Mouse (Mus musculus): ENCODE measurements around the gene Fxyd7.

Gene Fxyd7

DNA sequence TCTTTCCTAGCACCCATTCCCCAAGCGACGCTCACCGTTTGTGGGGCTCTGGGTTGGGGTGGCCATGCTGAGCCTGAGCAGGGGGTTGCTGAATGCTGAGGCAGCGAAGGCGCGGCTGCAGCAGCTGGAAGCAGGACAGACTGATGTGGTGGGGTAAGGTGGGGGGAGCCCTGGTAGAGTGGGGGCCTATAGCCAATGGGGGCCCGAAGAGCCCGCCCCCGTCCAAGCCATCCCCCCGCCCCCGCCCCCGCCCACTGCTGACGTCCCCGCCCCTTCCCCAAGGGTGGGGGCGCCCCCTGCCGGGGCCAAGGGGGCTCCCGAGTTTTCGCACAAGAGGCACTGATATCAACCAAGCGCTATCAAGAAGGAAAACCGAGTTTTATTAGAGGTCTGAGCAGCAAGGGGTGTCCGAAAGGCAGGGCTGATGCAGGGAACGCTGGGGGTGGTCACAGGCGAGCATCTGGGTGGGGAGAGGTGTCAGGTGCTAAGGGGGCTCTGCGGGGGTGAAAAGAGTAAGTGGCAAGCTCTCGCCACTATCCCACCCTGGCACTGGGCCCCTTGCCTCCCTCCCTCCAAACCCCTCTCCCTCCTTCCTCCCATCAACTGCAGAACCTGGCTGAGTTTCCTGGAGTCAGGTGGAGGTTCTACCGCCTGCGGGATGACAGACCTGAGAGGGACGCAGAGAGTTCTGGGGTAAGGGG lies at the start of gene Fxyd7:
Gene Fxyd7, minus strand, starts transcription at position 147 of the 701 bp plus-strand sequence.
- no peak for DNase-seq (ENCODE audit: low spot score)

- no peak for DNase-seq (ENCODE audit: low spot score)
Measured at GRCm38 (mm10) chr7:31100786-31101185, 49.5 kb upstream of the Fxyd7 start.

DNA sequence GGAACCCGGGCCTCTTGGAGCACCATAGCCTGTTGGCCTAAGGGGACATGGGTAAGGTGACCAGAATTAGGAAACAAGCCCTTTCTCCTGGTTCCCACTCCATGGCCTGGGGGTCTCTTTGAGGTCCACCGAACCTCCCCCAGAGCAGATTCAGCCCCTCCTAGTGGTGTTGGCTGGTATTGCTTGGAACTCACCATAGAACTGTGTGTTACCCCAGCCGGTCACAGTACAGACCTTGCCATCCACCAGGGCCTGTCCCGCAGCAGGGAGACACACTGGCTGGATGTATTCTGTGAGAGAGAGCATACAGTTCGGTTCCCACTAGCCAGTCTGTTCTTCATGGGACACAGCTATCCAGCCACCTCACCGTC lies 48.3 kb upstream of the Fxyd7 start:
- no peak for DNase-seq (ENCODE audit: low spot score)

GRCm38 (mm10) chr7:31098697-31099611 lies 47.7 kb upstream of the Fxyd7 start:
- DNase-seq (ENCODE audit: low spot score), result no peak

- DNase-seq (ENCODE audit: low spot score), result peak; percentile 65
Measured at GRCm38 (mm10) chr7:31097583-31098248, 46.4 kb upstream of the Fxyd7 start.

DNA sequence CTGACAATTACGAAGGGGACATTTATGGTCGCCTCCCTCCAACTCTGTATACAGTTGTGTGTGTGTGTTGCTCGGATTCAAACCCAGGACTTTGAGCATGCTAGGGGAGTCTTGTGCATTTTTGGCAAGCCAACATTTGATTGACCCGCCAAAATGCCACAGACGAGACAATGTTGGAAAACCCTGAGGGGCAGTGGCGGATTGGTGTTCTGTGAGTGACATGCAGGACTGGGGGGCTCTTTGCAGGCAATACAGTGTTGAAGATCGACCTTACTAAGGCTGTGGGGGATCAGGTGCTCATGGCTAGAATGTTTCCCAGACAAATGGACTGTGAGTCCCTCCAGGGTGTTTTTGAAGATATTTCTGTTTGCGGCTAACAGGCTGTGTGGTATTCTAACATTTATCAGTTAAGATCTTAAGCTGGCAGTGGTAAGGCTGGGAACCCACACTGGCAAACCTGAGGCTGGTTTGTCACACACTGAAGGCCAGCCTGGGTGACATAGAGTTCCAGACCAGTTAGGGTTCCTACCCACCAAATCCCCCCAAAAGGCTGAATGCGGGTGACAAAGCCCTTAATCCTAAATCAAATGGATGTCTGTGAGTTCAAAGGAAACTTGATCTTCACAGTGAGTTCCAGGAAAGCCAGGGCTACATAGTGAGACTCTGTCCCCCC lies 45.8 kb upstream of the Fxyd7 start:
- no peak for DNase-seq (ENCODE audit: low spot score)

- DNase-seq (ENCODE audit: low spot score), result no peak
Measured at GRCm38 (mm10) chr7:31094774-31095501, 43.7 kb upstream of the Fxyd7 start.

DNA sequence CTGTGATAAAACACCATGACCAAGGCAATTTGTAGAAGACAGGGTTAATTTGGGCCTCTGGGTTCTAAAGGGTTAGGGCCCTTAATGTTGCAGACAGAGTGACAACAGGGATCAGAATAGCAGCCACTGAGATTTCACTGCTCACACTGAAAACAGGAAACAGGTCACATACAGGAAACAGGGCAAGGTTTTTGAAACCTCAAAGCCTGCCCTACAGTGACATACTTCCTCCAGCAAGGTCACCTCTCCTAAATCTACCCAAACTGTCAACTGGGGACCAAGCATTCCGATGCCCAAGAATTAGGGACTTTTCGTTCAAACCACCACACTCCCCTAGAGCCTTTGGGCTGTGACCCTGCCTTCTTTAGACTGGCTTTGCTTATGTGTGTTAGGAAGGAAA lies 38.5 kb upstream of the Fxyd7 start:
- peak; percentile 15 for DNase-seq (ENCODE audit: low spot score)

- no peak for DNase-seq (ENCODE audit: low spot score)
Measured at GRCm38 (mm10) chr7:31088206-31088605, 36.9 kb upstream of the Fxyd7 start.

- no peak for DNase-seq (ENCODE audit: low spot score)
Measured at GRCm38 (mm10) chr7:31087262-31087661, 36.0 kb upstream of the Fxyd7 start.

DNA sequence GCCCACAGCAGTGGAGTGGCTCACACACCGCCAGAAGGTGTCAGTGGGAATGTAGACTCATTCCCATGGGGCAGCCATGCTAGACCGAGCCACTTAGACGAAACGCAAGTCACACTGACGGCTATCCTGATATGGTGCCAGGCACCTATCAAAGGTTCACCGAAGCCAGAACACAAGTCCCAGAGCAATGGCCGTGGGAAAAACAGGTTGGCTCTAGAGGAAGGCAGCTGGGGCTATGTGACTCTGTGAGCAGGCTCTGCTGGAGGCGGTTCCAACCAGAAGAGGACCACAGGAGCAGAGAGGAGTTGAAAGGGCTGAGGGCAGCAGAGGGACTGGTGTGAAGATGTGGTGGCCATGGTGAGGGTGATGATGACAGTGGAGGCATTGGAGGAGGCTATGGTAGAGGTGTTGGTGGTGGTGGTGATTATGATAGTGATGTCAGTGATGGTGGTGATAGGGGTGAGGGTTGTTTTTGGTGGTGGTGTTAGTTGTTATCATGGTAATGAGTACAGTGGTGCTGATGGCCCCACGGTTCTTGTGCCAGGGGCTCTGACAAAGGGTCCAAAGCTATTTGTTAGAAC lies 35.0 kb upstream of the Fxyd7 start:
- no peak for DNase-seq (ENCODE audit: low spot score)

DNA sequence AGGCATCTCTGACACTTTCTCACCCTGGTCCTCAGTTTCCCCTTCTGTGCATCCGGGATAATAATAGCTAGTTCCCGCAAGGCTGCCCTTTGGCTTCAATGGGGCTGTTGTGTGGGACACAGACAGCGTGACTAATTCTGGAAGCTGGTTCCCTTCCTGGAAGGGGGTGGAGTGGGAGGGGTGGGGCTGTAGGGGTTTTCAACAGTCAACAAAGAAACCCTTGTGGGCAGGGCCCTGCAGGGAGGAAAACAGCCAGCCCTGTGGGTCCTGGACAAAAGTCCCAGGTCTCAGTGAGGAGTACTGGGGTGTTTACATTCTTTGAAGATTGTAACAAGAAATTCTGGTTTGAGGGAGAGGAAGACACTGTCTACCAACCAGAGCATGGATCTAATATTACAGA lies 33.9 kb upstream of the Fxyd7 start:
- no peak for DNase-seq (ENCODE audit: low spot score)

- DNase-seq (ENCODE audit: low spot score), result no peak
Measured at GRCm38 (mm10) chr7:31084140-31084539, 32.9 kb upstream of the Fxyd7 start.

DNA sequence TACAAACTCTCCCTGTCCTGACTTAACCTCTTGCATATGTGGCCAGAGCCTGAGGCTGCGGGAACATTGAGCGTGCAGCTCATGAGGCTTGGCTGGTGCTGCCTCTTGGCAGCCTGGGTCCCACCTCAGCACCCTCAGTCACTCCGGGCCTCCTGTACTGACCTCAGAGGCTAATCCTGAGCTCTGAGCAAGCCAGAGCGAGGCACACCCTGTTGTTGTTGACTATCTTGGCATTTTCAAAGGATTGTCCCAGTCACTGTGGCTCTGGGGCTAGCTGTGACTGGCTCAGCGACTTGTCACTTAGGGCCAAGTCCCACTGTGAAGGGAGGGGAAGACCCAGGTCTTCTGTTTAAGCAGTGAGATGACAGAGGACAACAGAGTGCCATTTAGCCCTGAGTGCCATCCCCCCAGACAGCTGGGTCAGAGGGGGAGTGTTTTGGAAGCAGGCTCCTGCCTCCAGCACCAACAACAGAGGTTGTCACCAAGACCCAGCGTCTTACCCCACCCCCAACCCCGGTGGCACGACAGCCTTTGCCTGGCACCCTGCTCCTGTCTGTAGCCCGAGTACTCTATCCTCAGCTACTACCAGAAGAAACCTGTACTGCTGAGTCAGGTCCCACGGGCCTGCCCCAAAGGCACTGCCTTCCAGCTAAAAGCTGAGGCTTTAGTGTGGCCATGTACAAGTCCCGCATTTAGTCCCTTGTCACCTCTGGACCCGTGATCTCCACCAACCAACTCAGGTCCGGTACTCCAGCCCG lies 31.7 kb upstream of the Fxyd7 start:
- DNase-seq (ENCODE audit: low spot score), result no peak

DNA sequence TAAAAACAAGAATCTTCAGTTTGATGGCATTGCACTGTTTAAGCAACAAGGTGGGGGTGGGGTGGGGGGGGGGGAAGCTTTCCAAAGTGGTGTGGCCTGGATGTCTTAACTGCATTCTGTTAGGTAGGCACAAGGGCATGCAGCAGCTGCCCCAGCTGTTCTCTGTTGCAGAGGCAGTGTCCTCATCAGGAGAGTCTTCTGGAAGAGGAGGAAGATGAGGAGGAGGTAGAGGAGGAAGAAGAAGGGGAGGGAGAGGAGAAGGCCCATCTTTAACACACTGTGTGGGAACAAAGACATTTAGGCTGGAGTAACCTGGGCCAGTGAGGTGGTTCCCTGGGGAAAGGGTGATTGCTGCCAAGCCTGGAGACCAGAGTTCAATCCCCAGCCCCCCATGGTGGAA lies 30.8 kb upstream of the Fxyd7 start:
- no peak for DNase-seq (ENCODE audit: low spot score)

DNA sequence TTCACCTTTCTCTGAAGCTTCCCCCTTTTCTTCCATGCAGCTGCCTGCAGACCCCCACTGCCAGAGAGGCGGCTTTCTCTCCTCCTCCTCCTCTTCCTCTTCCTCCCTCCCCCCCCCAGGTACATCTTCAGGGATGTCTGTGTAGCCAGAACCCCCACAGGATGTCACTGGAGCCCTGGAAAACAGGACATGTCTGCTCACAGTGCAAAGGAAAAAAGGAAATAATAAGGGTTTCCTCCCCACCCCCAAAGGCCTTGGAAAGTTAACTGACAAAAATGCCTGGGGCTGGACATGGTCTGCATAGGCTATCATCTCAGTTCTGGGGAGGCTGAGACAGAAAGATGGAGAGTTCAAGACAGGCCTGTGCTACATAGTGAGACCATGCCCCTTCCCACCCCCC lies 29.8 kb upstream of the Fxyd7 start:
- DNase-seq (ENCODE audit: low spot score), result no peak

GRCm38 (mm10) chr7:31080611-31081010 lies 29.3 kb upstream of the Fxyd7 start:
- no peak for DNase-seq (ENCODE audit: low spot score)

- DNase-seq (ENCODE audit: low spot score), result no peak
Measured at GRCm38 (mm10) chr7:31079670-31080069, 28.4 kb upstream of the Fxyd7 start.

DNA sequence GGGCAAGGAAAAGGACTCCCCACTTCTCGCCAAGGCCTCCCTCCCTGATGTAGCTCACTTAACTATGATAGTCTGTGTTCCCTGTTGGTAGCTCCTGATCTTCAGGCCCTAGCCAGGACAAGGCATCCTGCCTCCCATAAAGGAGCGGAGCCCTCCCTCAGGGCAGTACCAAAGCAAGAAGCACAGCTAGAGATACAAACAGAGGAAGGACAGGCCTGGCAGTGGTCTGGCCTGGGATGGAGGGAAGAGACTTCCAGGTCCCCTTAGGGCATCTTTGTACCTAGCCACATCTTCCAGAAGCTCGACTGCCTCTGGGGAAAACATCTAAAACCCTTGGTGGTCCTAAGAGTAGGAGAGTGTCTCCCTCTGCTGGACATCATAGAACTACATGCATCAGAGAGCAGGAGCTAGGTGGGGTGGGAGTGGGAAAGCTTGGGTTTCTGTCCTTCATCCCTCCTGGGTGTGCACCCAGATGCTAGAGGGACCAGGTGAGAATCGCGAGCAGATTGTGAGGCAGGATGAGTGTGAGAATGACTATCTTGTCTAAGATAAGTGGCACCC lies 26.7 kb upstream of the Fxyd7 start:
- DNase-seq (ENCODE audit: low spot score), result no peak

- no peak for DNase-seq (ENCODE audit: low spot score)
Measured at GRCm38 (mm10) chr7:31077470-31077869, 26.2 kb upstream of the Fxyd7 start.
